Comparison of ENCODE assay signal across 10 mouse cellular contexts in the genomic region with DNA sequence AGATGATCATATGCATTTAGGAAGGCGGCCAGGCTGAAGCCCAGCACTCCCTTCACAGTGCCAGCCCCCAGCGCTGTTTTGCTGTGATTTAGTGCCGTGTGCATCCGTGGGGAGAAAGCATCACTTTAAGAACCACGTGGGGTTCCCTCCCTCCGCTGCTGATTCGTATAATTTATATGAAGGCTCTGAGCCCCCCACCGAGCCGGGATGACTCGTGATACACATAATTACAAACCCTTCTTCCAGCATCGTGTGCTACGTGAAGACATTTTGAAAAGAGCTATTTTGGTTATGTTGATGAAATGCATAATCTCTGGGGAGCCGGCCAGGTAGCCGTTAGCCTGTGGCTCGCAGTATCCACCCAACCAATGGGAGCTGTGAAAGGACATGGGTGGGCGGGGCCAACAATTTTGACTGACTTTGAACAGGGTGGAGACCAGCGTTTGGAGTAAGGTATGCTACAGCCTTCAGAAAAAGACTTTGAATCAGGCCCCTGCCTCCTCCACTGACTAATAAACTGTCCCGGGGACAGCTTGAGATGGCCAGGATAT.
DNase-seq lines count a peak whose midpoint lies in the region; ATAC-seq and TF ChIP-seq lines count a peak whose summit lies in the region.
"Had no signal": no experiment of that assay in that cellular context is flagged by ENCODE, and none has a peak within 500 bp of the region (broad histone marks: within the 10 kb centered on the region; RNA-seq: fewer than 3 reads in every experiment).

No protein-coding gene starts in this region.

- H3K4me1 ChIP-seq in kidney, embryonic 15.5 days, result peaks cover 51% of the 10 kb centered on the region
- peaks cover 12% of the 10 kb centered on the region for H3K4me1 ChIP-seq in forebrain, embryonic 13.5 days
- peaks cover 39% of the 10 kb centered on the region for H3K4me1 ChIP-seq in neural tube, embryonic 15.5 days
- no peaks in the 10 kb centered on the region for H3K4me1 ChIP-seq in lung, adult 2 months (ENCODE audit: control insufficient read depth, insufficient read depth, low read length)

- DNase-seq in kidney, adult 11 months, result no peak
- peak; percentile 55 to 60 for DNase-seq in layer of hippocampus, adult 2 months (ENCODE audit: low spot score in 2 of 2)
- DNase-seq in lung, adult 2 months, result no peak
- DNase-seq in spleen, postnatal 14 days (ENCODE audit: low spot score in 2 of 2), result no peak
- DNase-seq in urinary bladder, postnatal 4 days (ENCODE audit: low spot score in 2 of 2), result no peak

- H3K9ac ChIP-seq in kidney, embryonic 15.5 days, result no peak overlapping the region
- no peak overlapping the region for H3K9ac ChIP-seq in forebrain, embryonic 13.5 days
- H3K9ac ChIP-seq in neural tube, embryonic 15.5 days (replicated peaks), result no peak overlapping the region

- H3K4me2 ChIP-seq in kidney, embryonic 15.5 days, result peak overlapping the region; percentile 10
- peak overlapping the region; percentile 17; the same call in 1 of the 2 replicates for H3K4me2 ChIP-seq in forebrain, embryonic 13.5 days
- peak overlapping the region; percentile 38 for H3K4me2 ChIP-seq in neural tube, embryonic 15.5 days

- peak; percentile 59 for ATAC-seq in kidney, embryonic 15.5 days (replicated peaks; ENCODE audit: low FRiP score)
- peak; percentile 79 for ATAC-seq in forebrain, embryonic 13.5 days
- ATAC-seq in neural tube, embryonic 15.5 days (ENCODE audit: low FRiP score), result peak; percentile 77

- H3K27ac ChIP-seq in kidney, embryonic 15.5 days, result no peak overlapping the region
- H3K27ac ChIP-seq in forebrain, embryonic 13.5 days, result peak overlapping the region; percentile 27; the same call in 1 of the 2 replicates
- H3K27ac ChIP-seq in layer of hippocampus, adult 2 months, result 0 out of 2 replicates have a peak overlapping the region, but pooled peaks have one; percentile 10
- H3K27ac ChIP-seq in neural tube, embryonic 15.5 days (replicated peaks), result peak overlapping the region; percentile 64

- TF ChIP-seq POLR2A in lung, adult 2 months (IDR thresholded peaks at IDR 0.05; ENCODE audit: borderline replicate concordance, extremely low read depth, low read depth, low read length), result no peak

- no peaks in the 10 kb centered on the region for H3K9me3 ChIP-seq in kidney, embryonic 15.5 days (replicated peaks)
- H3K9me3 ChIP-seq in forebrain, embryonic 13.5 days (replicated peaks), result no peaks in the 10 kb centered on the region
- no peaks in the 10 kb centered on the region for H3K9me3 ChIP-seq in neural tube, embryonic 15.5 days (replicated peaks)

- no peak for TF ChIP-seq CTCF in layer of hippocampus, adult 2 months (conservative IDR thresholded peaks at IDR 0.05)
- no peak for TF ChIP-seq CTCF in lung, adult 2 months (IDR thresholded peaks at IDR 0.05; ENCODE audit: insufficient read depth, low read length)

- WGBS in kidney, embryonic 15.5 days, result 14% methylated on average over 18 of the region's 18 CpGs
- WGBS in forebrain, embryonic 13.5 days, result 29% methylated on average over 18 of the region's 18 CpGs
- WGBS in neural tube, embryonic 15.5 days, result 17% methylated on average over 18 of the region's 18 CpGs
- WGBS in lung, adult 2 months, result 44% methylated on average over 18 of the region's 18 CpGs

- 0 out of 2 replicates have a peak, but pooled peaks cover 3% of the 10 kb centered on the region for H3K27me3 ChIP-seq in kidney, embryonic 15.5 days
- no peaks in the 10 kb centered on the region; the same call in 1 of the 2 replicates for H3K27me3 ChIP-seq in forebrain, embryonic 13.5 days
- 0 out of 2 replicates have a peak, but pooled peaks cover 3% of the 10 kb centered on the region for H3K27me3 ChIP-seq in neural tube, embryonic 15.5 days (replicated peaks)

- no peaks in the 10 kb centered on the region for H3K36me3 ChIP-seq in kidney, embryonic 15.5 days
- H3K36me3 ChIP-seq in forebrain, embryonic 13.5 days (ENCODE audit: poor library complexity, severe bottlenecking), result no peaks in the 10 kb centered on the region
- no peaks in the 10 kb centered on the region for H3K36me3 ChIP-seq in neural tube, embryonic 15.5 days
- H3K36me3 ChIP-seq: G1E had no signal

- H3K4me3 ChIP-seq in kidney, embryonic 15.5 days (replicated peaks), result no peak overlapping the region
- H3K4me3 ChIP-seq in forebrain, embryonic 13.5 days, result no peak overlapping the region
- peak overlapping the region; percentile 39 for H3K4me3 ChIP-seq in layer of hippocampus, adult 2 months
- H3K4me3 ChIP-seq in neural tube, embryonic 15.5 days (replicated peaks), result no peak overlapping the region
- H3K4me3 ChIP-seq in lung, adult 2 months (replicated peaks; ENCODE audit: extremely low read depth, low read depth, low read length), result no peak overlapping the region
- H3K4me3 ChIP-seq: erythroblast, embryonic 14.5 days had no signal

Comparison
In these comparisons a context has a peak if more than half of its experiments do, and no peak if none do; other contexts are left out.
1. DNase-seq: peak in layer of hippocampus, adult 2 months (2 of 2); none in kidney, adult 11 months (single experiment), lung, adult 2 months (single experiment), spleen, postnatal 14 days (0 of 2) and urinary bladder, postnatal 4 days (0 of 2).
2. Peak in every context shown above with its lines, with median percentiles within 50 percentile points of each other: ATAC-seq and H3K4me2 ChIP-seq.